Mouse (Mus musculus) liver, adult (tissue): ENCODE results near the gene Plvap.

Experiments used
- GATA4 ChIP-seq: IDR thresholded peaks from 2 replicates; pipeline ENCODE4 v1.6.1; 2014; ENCODE audit warnings: mild to moderate bottlenecking, low read length; ENCODE audit not compliant: insufficient replicate concordance

The Plvap gene

GRCm38 (mm10) chr8:71465733-71466132 lies 45.8 kb downstream of the Plvap start:
- no peak for TF ChIP-seq GATA4

GRCm38 (mm10) chr8:71464513-71465500 lies 46.7 kb downstream of the Plvap start, which contains the start of gene Mrpl34:
Gene Mrpl34 (plus strand): TSS chr8:71464959.
- TF ChIP-seq GATA4 = peak; percentile 43; the same call in 1 of the 2 replicates

GRCm38 (mm10) chr8:71463188-71464033 lies 48.1 kb downstream of the Plvap start, which contains the start of gene Abhd8:
Gene Abhd8 (minus strand): TSS chr8:71463655.
- peak; percentile 88; the same call in 1 of the 2 replicates for TF ChIP-seq GATA4

GRCm38 (mm10) chr8:71462786-71463185 lies 48.8 kb downstream of the Plvap start:
- TF ChIP-seq GATA4 = no peak

GRCm38 (mm10) chr8:71462191-71462590 lies 49.4 kb downstream of the Plvap start:
- no peak for TF ChIP-seq GATA4

GRCm38 (mm10) chr8:71461152-71461840 lies 50.3 kb downstream of the Plvap start:
- no peak for TF ChIP-seq GATA4

- TF ChIP-seq GATA4 = no peak
These were observed 50.8 kb downstream of the Plvap start for GRCm38 (mm10) chr8:71460716-71461115.

GRCm38 (mm10) chr8:71457659-71458270 lies 53.8 kb downstream of the Plvap start:
- TF ChIP-seq GATA4 = no peak

GRCm38 (mm10) chr8:71456906-71457305 lies 54.6 kb downstream of the Plvap start:
- no peak for TF ChIP-seq GATA4

GRCm38 (mm10) chr8:71454668-71455067 lies 56.9 kb downstream of the Plvap start:
- TF ChIP-seq GATA4 = no peak

- no peak for TF ChIP-seq GATA4
These were observed 58.9 kb downstream of the Plvap start for GRCm38 (mm10) chr8:71452669-71453068.

GRCm38 (mm10) chr8:71451777-71452176 lies 59.8 kb downstream of the Plvap start:
- TF ChIP-seq GATA4 = no peak

GRCm38 (mm10) chr8:71451337-71451736 lies 60.2 kb downstream of the Plvap start:
- TF ChIP-seq GATA4 = no peak
